Mouse (Mus musculus): Measurements from ENCODE around the gene Olfr767. TPM values are rescaled to one million over a fixed set of nuclear protein-coding genes. Genes with fewer than 3 reads are reported as not detected.

Olfr767 gene
- polyA plus RNA-seq, 1 experiment from 2014 or later: not detected

Other genes starting within 250 kb of the Olfr767 start
- 3.7 and 4.8 TPM in 2 replicates for gene Gdf11, start 191.2 kb downstream of the Olfr767 start, polyA plus RNA-seq (2015; fragmentation: Nextera tagmentation; extraction: Ambion mirVana)
- 552 and 585 TPM in 2 replicates for gene Cd63, start 181.9 kb downstream of the Olfr767 start, polyA plus RNA-seq (2015; fragmentation: Nextera tagmentation; extraction: Ambion mirVana)
- 12.5 and 17.3 TPM in 2 replicates for gene Rdh5, start 160.0 kb downstream of the Olfr767 start, polyA plus RNA-seq (2015; fragmentation: Nextera tagmentation; extraction: Ambion mirVana)
- gene Bloc1s1, start 158.9 kb downstream of the Olfr767 start, polyA plus RNA-seq (2015; fragmentation: Nextera tagmentation; extraction: Ambion mirVana): 186 and 195 TPM in 2 replicates
- gene Itga7, start 149.1 kb downstream of the Olfr767 start, polyA plus RNA-seq (2015; fragmentation: Nextera tagmentation; extraction: Ambion mirVana): 5.0 TPM in 2 replicates
- gene Mettl7b, start 121.9 kb downstream of the Olfr767 start, polyA plus RNA-seq (2015; fragmentation: Nextera tagmentation; extraction: Ambion mirVana): not detected in 2 replicates
- not detected in 2 replicates for gene Olfr9, start 93.5 kb downstream of the Olfr767 start, polyA plus RNA-seq (2015; fragmentation: Nextera tagmentation; extraction: Ambion mirVana)
- not detected in 2 replicates for gene Olfr763, start 72.1 kb downstream of the Olfr767 start, polyA plus RNA-seq (2015; fragmentation: Nextera tagmentation; extraction: Ambion mirVana)
- gene Olfr764-ps1, start 43.0 kb downstream of the Olfr767 start, polyA plus RNA-seq (2015; fragmentation: Nextera tagmentation; extraction: Ambion mirVana): not detected in 2 replicates
- not detected in 2 replicates for gene Olfr765, start 32.9 kb downstream of the Olfr767 start, polyA plus RNA-seq (2015; fragmentation: Nextera tagmentation; extraction: Ambion mirVana)
- gene Olfr766-ps1, start 13.9 kb downstream of the Olfr767 start, polyA plus RNA-seq (2015; fragmentation: Nextera tagmentation; extraction: Ambion mirVana): not detected in 2 replicates
- not detected in 2 replicates for gene Olfr768, start 16.5 kb upstream of the Olfr767 start, polyA plus RNA-seq (2015; fragmentation: Nextera tagmentation; extraction: Ambion mirVana)
- gene Olfr769, start 35.0 kb upstream of the Olfr767 start, polyA plus RNA-seq (2015; fragmentation: Nextera tagmentation; extraction: Ambion mirVana): not detected in 2 replicates
- not detected in 2 replicates for gene Olfr770, start 56.1 kb upstream of the Olfr767 start, polyA plus RNA-seq (2015; fragmentation: Nextera tagmentation; extraction: Ambion mirVana)
- not detected in 2 replicates for gene Olfr771, start 81.8 kb upstream of the Olfr767 start, polyA plus RNA-seq (2015; fragmentation: Nextera tagmentation; extraction: Ambion mirVana)
- gene Olfr772, start 95.0 kb upstream of the Olfr767 start, polyA plus RNA-seq (2015; fragmentation: Nextera tagmentation; extraction: Ambion mirVana): not detected in 2 replicates
- gene Olfr773, start 104.5 kb upstream of the Olfr767 start, polyA plus RNA-seq (2015; fragmentation: Nextera tagmentation; extraction: Ambion mirVana): not detected in 2 replicates
- not detected in 2 replicates for gene Olfr774, start 153.3 kb upstream of the Olfr767 start, polyA plus RNA-seq (2015; fragmentation: Nextera tagmentation; extraction: Ambion mirVana)
- not detected in 2 replicates for gene Olfr775, start 165.5 kb upstream of the Olfr767 start, polyA plus RNA-seq (2015; fragmentation: Nextera tagmentation; extraction: Ambion mirVana)
- gene Olfr776, start 176.2 kb upstream of the Olfr767 start, polyA plus RNA-seq (2015; fragmentation: Nextera tagmentation; extraction: Ambion mirVana): not detected in 2 replicates
- not detected in 2 replicates for gene Olfr777, start 188.6 kb upstream of the Olfr767 start, polyA plus RNA-seq (2015; fragmentation: Nextera tagmentation; extraction: Ambion mirVana)
- not detected in 2 replicates for gene Olfr780, start 235.2 kb upstream of the Olfr767 start, polyA plus RNA-seq (2015; fragmentation: Nextera tagmentation; extraction: Ambion mirVana)
- not detected in 2 replicates for gene Olfr781, start 245.9 kb upstream of the Olfr767 start, polyA plus RNA-seq (2015; fragmentation: Nextera tagmentation; extraction: Ambion mirVana)

All from lung, embryonic 15.5 days (tissue).